Mouse (Mus musculus): ENCODE results near the gene Gm21887. TPM values are rescaled to one million over a fixed set of nuclear protein-coding genes. Genes with fewer than 3 reads are reported as not detected.
"Not testable (repeated sequence)": the region's sequence is repeated elsewhere in the genome, so short reads cannot be mapped to it uniquely, and the experiment has no call there.

Gene Gm21887
- total RNA-seq (2021) = 100 to 1,000 TPM; 193 to 282 TPM
- long read RNA-seq, experiment 1, partial matches to known transcripts = 2 of 18 reads
- long read RNA-seq, experiment 1, other reads (novel, unspliced or antisense) = 16 of 18 reads
- long read RNA-seq, experiment 2, partial matches to known transcripts = 4 of 78 reads
- long read RNA-seq, experiment 2, other reads (novel, unspliced or antisense) = 74 of 78 reads

DNA sequence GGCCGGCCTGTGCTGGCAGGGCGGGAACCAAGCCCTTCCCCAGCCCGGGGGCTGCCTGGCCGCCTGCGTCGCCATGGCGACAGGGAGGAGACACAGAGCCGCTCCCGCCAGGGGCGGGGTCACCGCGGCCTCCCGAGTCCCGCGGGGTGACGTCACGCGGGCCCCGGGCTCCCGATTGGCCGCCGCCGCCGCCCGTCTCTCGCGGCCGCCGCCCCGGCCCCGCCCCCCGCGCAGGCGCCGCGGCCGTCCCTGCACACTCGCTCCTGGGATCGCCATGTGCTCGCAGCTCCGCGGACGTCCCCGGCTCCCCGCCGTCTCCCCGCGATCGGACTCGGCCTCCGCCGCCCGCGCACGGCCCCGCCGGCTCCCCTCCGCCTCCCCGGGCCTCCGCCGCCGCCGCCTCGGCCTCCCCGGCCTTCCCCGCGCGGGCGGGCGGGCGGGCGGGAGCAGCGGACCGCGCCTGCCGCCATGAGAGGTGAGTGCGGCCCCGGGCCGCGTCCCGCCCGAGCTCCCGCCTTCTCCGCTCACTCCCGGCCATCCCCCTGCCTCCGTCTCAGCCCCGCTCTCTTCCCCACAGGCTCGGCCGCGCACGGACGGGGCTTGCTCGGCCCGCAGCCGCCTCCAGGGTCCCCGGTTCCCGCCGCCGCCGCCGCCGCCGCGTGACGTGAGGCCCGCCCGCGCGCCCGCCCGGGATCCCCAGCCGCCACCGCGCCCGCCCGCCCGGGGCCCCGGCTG is at the start of gene Gm21887:
Gene Gm21887, plus strand, starts transcription at position 644 of the 735 bp plus-strand sequence.
- intact Hi-C loops (cut with DNase I) = not testable (repeated sequence)

DNA sequence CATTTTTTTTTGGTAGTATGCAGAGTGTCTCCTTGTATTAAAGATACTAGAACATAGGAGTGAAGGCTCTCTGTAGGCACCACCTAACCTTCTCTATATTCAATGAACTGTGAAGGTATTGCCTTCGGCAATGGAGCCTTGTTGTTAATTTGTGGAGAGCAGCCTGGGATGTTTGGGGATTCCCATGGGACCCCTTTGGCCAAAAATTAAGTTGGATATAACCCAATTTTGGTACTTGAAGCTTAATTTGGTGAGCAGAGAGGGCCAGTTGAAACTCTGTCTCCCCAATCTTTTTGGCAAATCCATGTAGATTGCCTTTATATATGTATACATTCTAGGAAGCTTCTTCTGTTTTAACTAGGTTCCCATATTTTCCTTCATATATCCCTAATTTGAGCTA is 40.1 kb upstream of the Gm21887 start:
- intact Hi-C loops (cut with DNase I) = loop anchor here (1.0 kb wide), 1 partner anchor 39 kb away; no protein-coding TSS in a partner anchor
- no peak for DNase-seq (ENCODE audit: low spot score in 2 of 2)

More for the DNA sequence above, at the start of gene Gm21887:
- DNase-seq (ENCODE audit: low spot score in 2 of 2) = peak; percentile 96 to 97

DNA sequence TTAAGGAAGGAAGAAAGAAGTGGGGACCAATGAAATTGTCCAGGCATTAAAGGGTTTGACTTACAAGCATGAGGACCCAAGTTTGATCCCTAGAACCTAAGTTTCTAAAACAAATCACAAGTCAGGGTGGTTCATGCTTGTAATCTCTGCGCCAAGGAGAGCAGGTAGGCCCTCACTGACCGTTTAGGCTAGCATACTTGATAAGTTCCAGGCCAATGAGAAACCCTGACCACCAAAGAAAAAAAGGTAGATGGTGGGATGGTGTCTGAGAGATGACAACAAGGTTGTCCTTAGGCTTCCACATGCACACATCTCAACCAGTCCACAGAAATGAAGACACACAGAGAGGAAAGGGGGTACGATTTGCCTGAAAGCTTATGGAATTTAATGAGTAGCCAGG is 39.7 kb upstream of the Gm21887 start:
- DNase-seq (ENCODE audit: low spot score in 2 of 2) = peak in 1 of 2 experiments; percentile 0
- intact Hi-C loops (cut with DNase I) = loop anchor here (1.0 kb wide), 1 partner anchor 39 kb away; no protein-coding TSS in a partner anchor

DNA sequence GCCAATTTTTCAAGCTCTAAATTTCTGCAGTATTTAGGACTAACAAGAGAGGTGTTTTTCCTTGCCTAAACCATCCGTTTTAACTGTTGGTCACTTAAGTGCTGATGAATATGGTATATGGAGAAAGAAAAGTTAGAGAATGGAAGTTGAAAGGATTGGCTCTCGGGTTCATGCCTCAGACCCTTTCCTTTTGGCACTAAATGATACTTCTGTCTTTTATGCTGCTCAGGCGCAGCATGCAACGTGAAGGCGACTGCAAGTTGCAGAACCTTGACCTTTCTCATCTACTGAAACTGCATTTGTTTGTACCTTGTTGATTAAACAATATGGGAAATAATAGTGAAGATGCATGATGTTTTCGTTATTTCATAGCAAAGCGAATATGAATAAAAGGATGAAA is 38.9 kb upstream of the Gm21887 start:
- intact Hi-C loops (cut with DNase I) = not testable (repeated sequence)
- peak in 1 of 2 experiments; percentile 1 for DNase-seq (ENCODE audit: low spot score in 2 of 2)

DNA sequence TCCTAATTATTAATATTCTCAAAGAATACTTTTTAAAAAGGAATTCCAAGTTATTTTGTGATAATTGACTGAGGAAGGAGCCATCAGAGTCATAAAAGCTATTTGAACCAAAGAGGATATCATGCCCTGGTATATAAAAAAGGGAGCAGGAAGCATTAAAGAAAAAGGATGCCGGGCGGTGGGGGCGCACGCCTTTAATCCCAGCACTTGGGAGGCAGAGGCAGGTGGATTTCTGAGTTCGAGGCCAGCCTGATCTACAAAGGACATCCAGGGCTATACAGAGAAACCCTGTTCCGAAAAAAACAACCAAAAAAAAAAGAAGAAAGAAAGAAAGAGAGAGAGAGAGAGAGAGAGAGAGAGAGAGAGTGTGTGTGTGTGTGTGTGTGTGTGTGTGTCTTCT is 37.9 kb upstream of the Gm21887 start:
- intact Hi-C loops (cut with DNase I); DNase-seq (ENCODE audit: low spot score in 2 of 2): not testable (repeated sequence)

DNA sequence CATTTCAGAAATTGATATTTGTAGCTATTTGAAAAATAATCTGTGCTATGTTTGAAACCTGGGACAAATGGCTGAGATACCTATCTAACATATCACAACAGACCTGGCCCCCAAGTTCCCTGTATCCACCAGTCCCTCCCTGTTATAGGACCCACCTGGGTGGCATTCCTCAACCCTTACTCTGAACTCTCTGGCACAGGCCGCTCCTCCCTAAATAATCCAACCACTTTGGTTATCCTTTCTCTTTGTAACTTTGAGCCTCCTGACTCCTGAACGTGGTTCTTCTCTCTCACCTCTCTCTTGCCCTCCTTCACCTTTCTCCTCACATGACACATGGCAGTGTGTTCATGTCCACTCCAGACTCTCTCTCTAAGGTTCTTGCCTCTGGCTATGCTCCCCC is 37.3 kb upstream of the Gm21887 start:
- DNase-seq (ENCODE audit: low spot score in 2 of 2) = peak in 1 of 2 experiments; percentile 0
- intact Hi-C loops (cut with DNase I) = not testable (repeated sequence)

DNA sequence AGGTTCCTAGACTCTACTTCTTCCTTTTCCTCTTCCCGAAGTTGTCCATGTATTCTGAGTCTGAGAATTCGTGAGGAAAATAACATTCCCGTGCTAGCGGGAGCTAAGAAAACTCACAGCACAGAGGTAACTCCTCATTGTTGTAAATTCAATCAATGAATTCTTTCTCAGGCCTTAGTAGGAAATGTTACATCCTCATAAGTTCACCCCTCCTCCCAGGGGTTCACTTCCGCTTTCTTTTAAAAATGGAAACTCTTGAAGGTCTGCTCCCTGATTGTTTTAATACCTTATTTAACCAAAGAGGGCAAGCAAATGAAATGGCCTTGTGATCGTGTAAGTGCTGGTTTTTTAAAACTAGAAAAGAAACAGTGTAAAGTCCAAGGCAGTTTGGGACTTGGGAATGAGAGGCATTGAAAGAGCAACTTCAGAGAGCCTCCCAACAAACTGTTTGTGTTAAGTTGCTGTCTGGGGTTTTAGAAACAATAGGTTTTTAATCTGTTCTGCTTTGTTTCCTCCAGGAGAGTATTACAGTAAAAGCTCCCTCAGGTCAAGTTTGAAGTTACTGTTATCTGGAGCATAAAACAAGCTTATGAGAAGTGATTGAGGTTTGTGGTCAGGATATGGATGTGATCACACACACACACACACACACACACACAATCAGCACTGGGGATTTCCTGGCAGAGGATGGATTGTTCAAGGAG is 36.5 kb upstream of the Gm21887 start:
- DNase-seq (ENCODE audit: low spot score in 2 of 2) = peak; percentile 6 to 14
- intact Hi-C loops (cut with DNase I) = not testable (repeated sequence)

DNA sequence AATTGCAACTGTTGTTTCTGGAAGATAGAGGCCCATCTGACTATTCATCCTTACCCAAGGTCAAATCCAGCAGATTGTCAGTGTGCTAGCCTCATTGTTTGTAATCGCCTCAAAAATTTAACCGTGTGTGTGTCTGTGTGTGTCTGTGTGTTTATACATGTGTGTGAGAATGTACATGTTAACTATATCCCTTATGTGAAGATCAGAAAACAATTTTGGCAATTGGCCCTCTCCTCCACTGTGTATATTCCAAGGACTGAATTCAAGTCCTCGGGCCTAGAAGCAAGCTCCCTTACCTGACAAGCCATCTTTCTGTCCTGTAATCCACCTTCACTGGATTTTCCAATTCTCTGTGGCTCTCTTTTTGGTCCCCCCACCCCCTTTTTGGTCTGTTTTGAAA is 35.7 kb upstream of the Gm21887 start:
- peak; percentile 9 to 13 for DNase-seq (ENCODE audit: low spot score in 2 of 2)

DNA sequence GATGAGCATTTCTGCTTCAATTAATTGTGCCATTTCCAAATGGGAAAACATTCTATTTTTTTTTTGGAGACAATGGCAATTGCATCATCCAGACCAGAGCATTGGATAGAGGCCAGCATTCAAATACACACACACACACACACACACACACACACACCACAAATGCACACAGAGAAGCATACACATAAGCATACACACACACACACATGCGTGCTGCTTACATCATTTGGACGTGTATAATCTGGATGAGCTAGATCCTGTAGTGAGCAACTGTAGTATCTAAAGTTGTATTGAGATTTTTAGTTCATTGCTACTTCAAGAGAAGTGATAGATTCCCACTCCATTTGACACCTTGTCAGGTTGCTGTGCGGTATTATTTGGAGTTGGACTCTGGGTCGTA is 35.0 kb upstream of the Gm21887 start:
- intact Hi-C loops (cut with DNase I) = not testable (repeated sequence)
- DNase-seq (ENCODE audit: low spot score in 2 of 2) = peak; percentile 2 to 39

More for the DNA sequence above, 35.7 kb upstream of the Gm21887 start:
- intact Hi-C loops (cut with DNase I) = not testable (repeated sequence)

DNA sequence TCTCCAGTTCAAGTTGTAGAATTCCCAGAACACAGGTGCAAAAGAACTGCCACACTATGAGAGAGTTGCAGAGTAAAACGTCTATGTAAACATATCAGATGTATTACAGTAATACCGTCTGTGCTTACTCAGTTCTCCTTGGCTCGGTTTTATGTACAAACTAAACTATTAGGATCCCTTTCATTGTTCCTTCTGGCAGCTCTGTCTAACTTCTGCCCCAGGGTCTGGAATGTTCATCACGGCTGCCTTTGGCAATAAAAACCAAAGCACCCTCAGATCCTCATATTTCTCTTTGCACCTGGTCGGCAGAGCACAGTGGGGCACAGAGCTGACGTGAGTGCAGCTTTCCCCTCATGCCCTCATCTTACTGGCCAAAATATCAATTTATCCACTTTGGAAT is 34.5 kb upstream of the Gm21887 start:
- DNase-seq (ENCODE audit: low spot score in 2 of 2) = peak in 1 of 2 experiments; percentile 5
- intact Hi-C loops (cut with DNase I) = not testable (repeated sequence)

DNA sequence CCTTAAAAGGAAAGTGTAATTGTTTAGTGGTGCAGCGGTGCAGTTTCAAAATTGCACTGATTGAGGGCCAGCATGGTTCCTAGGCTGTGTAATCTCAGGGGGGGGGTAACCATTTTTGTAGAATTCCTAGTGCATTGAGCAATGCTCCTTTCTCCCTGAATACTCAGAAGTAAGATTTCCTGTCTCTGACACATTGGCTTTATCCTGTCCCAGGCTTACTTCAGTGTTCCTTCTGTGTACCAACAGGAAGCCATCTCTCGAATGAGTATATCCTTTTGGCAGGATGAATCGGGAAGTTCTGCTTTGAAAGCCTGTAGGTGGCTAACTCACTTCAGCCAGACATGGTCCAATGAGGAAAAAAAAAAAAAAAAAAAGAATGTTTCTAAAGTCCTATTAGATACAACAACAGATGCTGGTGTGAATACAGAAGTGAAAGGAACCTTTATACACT is 33.8 kb upstream of the Gm21887 start:
- intact Hi-C loops (cut with DNase I) = not testable (repeated sequence)
- DNase-seq (ENCODE audit: low spot score in 2 of 2) = peak; percentile 7 to 26

DNA sequence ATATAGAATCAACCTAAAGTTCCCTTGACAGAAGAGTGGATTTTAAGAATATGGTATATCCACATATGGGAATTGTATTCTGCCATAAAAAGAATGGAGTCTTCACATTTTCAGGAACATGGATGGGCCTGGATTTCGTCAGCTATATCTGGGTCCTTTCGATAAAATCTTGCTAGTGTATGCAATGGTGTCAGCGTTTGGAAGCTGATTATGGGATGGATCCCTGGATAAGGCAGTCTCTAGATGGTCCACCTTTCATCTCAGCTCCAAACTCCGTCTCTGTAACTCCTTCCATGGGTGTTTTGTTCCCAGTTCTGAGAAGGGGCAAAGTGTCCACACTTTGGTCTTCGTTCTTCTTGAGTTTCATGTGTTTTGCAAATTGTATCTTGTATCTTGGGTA is 33.1 kb upstream of the Gm21887 start:
- intact Hi-C loops (cut with DNase I) = not testable (repeated sequence)
- DNase-seq (ENCODE audit: low spot score in 2 of 2) = peak; percentile 2 to 5

DNA sequence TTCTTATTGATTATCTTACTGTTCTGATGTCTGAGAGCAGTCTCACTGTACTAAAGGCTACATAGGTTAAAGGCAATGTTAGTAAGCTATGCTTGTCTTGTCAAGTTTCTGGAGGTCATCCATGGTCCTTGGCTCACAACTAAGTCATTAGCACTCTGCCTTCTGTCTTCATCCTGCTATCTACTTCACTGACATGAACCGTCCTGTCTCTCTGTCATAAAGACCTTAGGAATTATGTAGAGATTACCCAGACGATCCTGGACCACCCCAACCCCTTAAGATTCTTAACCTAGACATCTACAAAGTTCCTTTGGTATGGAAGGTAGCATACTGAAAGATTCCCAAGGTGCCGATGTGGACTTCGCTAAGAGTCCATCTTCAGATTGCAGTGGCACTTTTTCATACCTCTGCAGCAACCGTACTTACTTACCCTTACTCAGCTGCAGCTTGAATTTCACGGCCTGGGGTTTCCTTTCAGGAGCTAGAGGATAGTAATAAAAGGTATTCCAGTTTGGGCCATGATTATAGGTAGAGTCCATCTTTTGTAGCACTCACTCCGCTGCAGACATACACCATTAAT is 31.5 kb upstream of the Gm21887 start:
- DNase-seq (ENCODE audit: low spot score in 2 of 2) = peak; percentile 18 to 19
- intact Hi-C loops (cut with DNase I) = not testable (repeated sequence)

DNA sequence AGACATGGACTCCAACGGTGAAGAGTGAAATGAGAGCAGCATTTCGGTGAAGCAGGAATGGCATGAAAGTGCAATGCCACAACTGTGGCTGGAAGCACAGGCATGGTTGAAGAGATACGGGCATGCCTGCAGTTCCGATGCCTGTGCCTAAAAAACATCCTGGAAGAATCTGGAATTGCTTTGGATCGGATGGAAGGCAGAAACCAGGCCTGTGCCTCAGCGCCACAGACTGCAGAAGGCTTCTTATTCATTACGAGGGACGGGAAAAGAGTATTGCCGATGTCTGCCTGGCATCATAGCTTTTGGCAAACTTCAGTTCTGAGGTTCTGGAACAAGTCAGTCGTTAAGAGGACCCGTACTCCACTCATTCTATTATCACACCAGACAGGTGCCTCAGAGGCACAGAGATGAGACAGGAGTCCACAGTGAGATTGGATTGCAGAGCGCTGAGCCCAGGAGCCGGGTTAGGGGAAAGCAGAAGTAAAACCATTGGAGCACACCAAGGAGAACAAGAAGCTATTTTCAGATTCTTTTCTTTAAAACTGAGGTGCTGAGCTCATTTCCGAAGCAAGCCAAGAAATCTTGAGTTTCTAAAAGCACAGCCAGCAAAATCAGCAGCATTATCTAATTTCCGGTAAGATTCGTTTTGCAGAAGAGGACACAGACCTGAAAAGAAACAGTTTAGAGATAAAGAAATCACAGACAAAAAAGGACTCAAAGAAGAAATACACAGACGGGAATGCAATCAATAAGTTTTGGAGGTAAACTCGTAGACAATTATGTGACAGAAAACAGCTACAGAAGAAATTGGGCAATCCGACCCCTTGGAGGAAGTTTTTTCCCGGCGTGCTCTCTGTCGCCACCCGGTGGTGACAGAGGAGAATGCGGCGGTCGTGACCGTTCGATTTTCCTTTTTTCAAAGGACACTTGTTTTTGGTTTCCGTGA is 30.8 kb upstream of the Gm21887 start:
- intact Hi-C loops (cut with DNase I) = loop anchor here (1.0 kb wide), 1 partner anchor 179 kb away; no protein-coding TSS in a partner anchor
- DNase-seq (ENCODE audit: low spot score in 2 of 2) = peak; percentile 79 to 86

DNA sequence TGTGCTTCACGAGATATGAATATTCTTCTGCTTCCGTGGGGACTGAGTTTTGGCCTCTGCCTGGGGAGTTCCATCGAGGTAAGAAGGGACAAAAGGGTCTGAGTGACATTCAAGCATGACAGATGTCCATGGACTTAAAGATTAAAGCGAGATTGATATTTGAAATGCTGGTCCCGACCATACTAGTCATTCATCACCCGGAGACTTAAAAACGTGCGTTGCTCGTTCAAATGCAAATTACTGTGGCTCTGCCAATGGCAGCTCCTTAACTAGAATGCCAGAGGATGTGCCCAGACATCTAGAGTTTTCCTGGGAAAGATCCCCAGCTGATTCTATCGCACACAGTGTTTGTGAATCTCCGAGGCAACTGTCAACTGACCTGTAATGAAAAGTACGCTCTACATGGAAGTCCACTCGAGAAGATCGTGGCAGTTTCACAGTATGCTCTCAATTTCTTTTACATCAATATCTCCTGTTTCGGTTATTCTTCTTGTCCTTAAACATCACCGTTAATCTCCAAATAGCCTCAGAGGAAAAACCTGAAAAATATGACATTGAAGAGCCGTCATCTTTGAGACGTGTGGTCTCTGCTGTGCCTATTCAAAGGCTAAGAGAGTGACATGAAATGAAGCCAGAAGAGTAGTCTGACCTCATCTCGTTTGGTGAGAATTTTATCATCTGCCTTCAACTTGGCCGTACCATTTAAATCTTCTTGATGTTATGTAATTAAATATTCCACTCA is 29.8 kb upstream of the Gm21887 start:
- intact Hi-C loops (cut with DNase I) = loop anchor here (1.0 kb wide), 1 partner anchor 180 kb away; no protein-coding TSS in a partner anchor
- peak; percentile 64 to 67 for DNase-seq (ENCODE audit: low spot score in 2 of 2)

DNA sequence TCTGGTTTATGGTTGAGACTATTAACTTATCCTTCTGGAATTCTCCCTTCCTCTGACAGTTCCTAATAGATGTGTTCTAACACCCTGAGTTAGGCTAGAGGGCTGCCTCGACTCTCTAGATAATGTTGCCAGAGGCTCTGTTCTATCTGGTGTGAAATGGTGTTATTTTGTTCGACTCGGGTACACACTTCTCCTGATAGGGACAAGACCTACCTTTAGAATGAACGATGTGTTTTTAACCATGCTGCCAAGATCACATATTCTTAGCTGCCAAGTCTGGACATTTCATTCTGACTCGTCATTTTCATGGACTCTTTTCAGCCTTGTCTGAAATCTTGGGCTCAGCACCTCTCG is 29.3 kb upstream of the Gm21887 start:
- peak; percentile 5 to 30 for DNase-seq (ENCODE audit: low spot score in 2 of 2)
- intact Hi-C loops (cut with DNase I) = not testable (repeated sequence)

DNA sequence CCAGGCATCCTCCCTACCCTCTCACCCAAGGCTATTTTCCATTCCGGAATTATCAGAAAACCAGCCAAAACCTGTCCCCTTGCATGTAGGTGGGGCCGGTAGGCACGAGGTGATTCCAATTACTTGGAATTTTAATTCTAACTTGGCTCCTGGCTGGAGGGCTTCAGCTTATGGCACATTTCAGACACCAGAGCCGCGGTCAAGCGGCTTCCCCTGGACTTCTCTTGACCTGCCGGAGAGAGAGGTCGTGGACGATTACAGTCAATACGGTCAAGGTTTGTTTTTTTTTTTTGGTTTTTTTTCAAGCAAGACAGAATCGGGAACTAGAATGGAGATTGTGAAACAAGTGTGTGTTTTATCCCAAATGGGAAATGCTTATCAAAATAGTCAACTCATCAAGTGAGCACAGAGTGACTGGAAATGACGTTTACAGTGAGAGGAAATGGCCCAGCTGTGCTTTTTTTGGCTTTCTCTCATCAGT is 28.6 kb upstream of the Gm21887 start:
- peak; percentile 10 to 21 for DNase-seq (ENCODE audit: low spot score in 2 of 2)
- intact Hi-C loops (cut with DNase I) = no loop called here

DNA sequence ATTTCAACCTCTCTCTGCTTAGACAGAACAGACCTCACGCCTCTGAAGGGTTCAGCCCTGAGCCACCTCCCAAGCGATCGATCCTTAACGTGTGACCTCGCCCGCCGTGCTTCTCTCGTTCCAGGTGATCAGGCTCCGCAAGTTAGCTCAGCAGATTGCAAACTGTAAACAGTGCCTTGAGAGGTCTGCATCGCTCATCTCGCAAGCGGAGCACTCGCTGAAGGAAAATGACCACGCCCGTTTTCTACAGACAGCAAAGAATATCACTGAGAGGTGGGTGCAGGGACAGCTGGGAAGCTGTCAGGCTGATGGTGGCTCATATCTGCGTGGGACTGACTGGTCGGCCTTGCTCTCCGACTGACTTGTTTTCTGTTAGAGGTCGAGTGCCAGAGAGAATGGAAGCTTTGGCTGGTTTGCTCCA is 27.7 kb upstream of the Gm21887 start:
- DNase-seq (ENCODE audit: low spot score in 2 of 2) = peak; percentile 42 to 43
- intact Hi-C loops (cut with DNase I) = not testable (repeated sequence)

Measured in left cerebral cortex, postnatal 14 days (tissue).